Mouse (Mus musculus): ENCODE measurements around the gene Clip2.
A peak's percentile ranks its signal among the peaks of the same experiment; 100 is the strongest.

DNA sequence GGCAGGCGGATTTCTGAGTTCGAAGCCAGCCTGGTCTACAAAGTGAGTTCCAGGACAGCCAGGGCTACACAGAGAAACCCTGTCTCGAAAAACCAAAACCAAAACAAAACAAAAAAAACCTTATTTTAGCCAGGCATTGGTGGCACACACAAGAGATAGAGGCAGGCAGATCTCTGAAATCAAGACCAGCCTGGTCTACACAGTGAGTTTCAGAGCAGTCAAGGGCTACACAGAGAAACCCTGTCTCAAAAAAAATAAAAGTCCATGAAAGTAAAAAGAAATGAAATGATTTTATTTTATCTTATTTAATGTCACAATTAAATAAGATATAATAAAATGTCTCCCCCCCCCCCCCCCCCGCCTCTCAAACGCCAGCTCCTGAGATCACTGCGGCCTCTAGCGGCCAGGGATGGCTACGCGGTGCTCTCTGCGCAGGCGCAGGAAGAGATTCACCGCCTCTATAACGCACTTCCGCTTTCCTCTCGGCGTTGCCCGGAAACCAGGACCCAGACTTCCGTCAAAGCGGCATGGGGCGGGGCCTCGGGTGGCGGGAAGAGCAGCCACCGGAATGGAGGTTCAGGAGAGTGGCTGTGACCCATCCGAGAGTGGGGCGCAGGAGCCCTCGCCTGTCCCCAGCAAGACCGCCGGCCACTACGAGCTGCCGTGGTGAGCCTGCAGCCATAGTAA is 30.1 kb upstream of the Clip2 start:
- TF ChIP-seq POLR2A (IDR thresholded peaks at IDR 0.05; ENCODE audit: low read depth, low read length) (peak; percentile 59), CTCF (IDR thresholded peaks at IDR 0.05; ENCODE audit: extremely low read depth, insufficient read depth, insufficient read length, insufficient replicate concordance) (peak; percentile 79)
